Mouse (Mus musculus) spleen, adult 2 months (tissue): ENCODE results near the gene Wdr20. TPM values are rescaled to one million over a fixed set of nuclear protein-coding genes. Genes with fewer than 3 reads are reported as not detected.
A peak's percentile ranks its signal among the peaks of the same experiment; 100 is the strongest.
"Not testable (repeated sequence)": the region's sequence is repeated elsewhere in the genome, so short reads cannot be mapped to it uniquely, and the experiment has no call there.

ENCODE experiments used
- DNase-seq, 2 experiments: peaks; one replicate each; pipeline versions ENCODE4 v3.0.0 to v3.0.0-alpha.2; 2012 to 2021; ENCODE audit warnings: low spot score in 2 of 2, low read depth in 1 of 2
- H3K27ac ChIP-seq: fragments of 200-500 bp; 2 replicates; pipeline ENCODE4 v1.5.1; 2012; ENCODE audit warnings: low read length, inconsistent platforms; ENCODE audit not compliant: insufficient read depth
- H3K27me3 ChIP-seq: fragments of 200-500 bp; 2 replicates; pipeline ENCODE4 v1.6.1; 2012; ENCODE audit warnings: mild to moderate bottlenecking, moderate library complexity, low read length, inconsistent platforms; ENCODE audit not compliant: control insufficient read depth, insufficient read depth
- H3K36me3 ChIP-seq: fragments of 200-500 bp; 2 replicates; pipeline ENCODE4 v1.6.1; 2012; ENCODE audit warnings: mild to moderate bottlenecking, low read length, inconsistent platforms; ENCODE audit not compliant: control insufficient read depth, insufficient read depth
- H3K4me1 ChIP-seq: fragments of 200-500 bp; 2 replicates; pipeline ENCODE4 v1.6.1; 2011; ENCODE audit warnings: inconsistent platforms; ENCODE audit not compliant: control insufficient read depth, insufficient read depth, insufficient read length
- H3K4me3 ChIP-seq: fragments of 200-500 bp; 2 replicates; pipeline ENCODE4 v1.5.1; 2011; ENCODE audit warnings: mild to moderate bottlenecking, inconsistent platforms; ENCODE audit not compliant: insufficient read depth, insufficient read length; ENCODE audit errors: extremely low read depth
- CTCF ChIP-seq: fragments of 200-500 bp; IDR thresholded peaks from 2 replicates; pipeline ENCODE4 v1.5.1; 2011; ENCODE audit warnings: mild to moderate bottlenecking, inconsistent platforms; ENCODE audit not compliant: insufficient read depth, insufficient read length, insufficient replicate concordance; ENCODE audit errors: extremely low read depth
- POLR2A ChIP-seq: fragments of 200-500 bp; IDR thresholded peaks from 2 replicates; pipeline ENCODE4 v1.6.1; 2011; ENCODE audit warnings: low read depth, low read length, inconsistent platforms
- WGBS: fragments of 180-500 bp; shearing (Covaris S2); methylation state at CpG from one replicate; pipeline ENCODE4 v1.1.7; 2018; 5-methylcytosine and 5-hydroxymethylcytosine counted together
- polyA plus RNA-seq: library from polyadenylated mRNA; depleted of rRNA; stranded (reverse); fragments of >200 nt; gene quantifications from 2 replicates; pipeline ENCODE4 v1.2.3, GENCODE M21; 2012

The Wdr20 gene
- polyA plus RNA-seq, 1 experiment: 11.4 TPM

- peak overlapping the region; percentile 73 for H3K27ac ChIP-seq
These were observed 40.8 kb upstream of the Wdr20 start for GRCm38 (mm10) chr12:110696975-110697400.

GRCm38 (mm10) chr12:110697457-110697856, 40.3 kb upstream of the Wdr20 start:
- Histone ChIP-seq H3K36me3 (peaks cover 7% of the 10 kb centered on the region), H3K27me3 (no peaks in the 10 kb centered on the region), H3K4me1 (peaks cover 10% of the 10 kb centered on the region; the same call in 1 of the 2 replicates), H3K4me3 (no peak overlapping the region), H3K27ac (no peak overlapping the region)
- no peak for TF ChIP-seq CTCF
- no peak for TF ChIP-seq POLR2A
- no peak for DNase-seq
- WGBS: 68% methylated on average over 5 of the region's 5 CpGs

More at GRCm38 (mm10) chr12:110696975-110697400, 40.8 kb upstream of the Wdr20 start:
- H3K27me3 ChIP-seq: no peaks in the 10 kb centered on the region
- TF ChIP-seq CTCF (no peak), POLR2A (no peak)
- 52% methylated on average over 9 of the region's 9 CpGs for WGBS
- peaks cover 8% of the 10 kb centered on the region for H3K36me3 ChIP-seq
- peaks cover 10% of the 10 kb centered on the region; the same call in 1 of the 2 replicates for H3K4me1 ChIP-seq
- peak overlapping the region; percentile 61 for H3K4me3 ChIP-seq
- no peak for DNase-seq

- DNase-seq: no peak
- Histone ChIP-seq H3K36me3 (peaks cover 7% of the 10 kb centered on the region), H3K4me3 (no peak overlapping the region), H3K4me1 (peaks cover 10% of the 10 kb centered on the region; the same call in 1 of the 2 replicates), H3K27me3 (no peaks in the 10 kb centered on the region), H3K27ac (no peak overlapping the region)
- no peak for TF ChIP-seq POLR2A
- no peak for TF ChIP-seq CTCF
- WGBS: 65% methylated on average over 1 of the region's 1 CpGs
These were observed 39.7 kb upstream of the Wdr20 start for GRCm38 (mm10) chr12:110698080-110698479.

GRCm38 (mm10) chr12:110698523-110699170, 39.1 kb upstream of the Wdr20 start:
- no peak for TF ChIP-seq CTCF
- no peak for TF ChIP-seq POLR2A
- Histone ChIP-seq H3K4me3 (no peak overlapping the region), H3K27ac (peak overlapping the region; percentile 33; the same call in 1 of the 2 replicates), H3K36me3 (peaks cover 6% of the 10 kb centered on the region), H3K4me1 (peaks cover 10% of the 10 kb centered on the region; the same call in 1 of the 2 replicates), H3K27me3 (no peaks in the 10 kb centered on the region)
- DNase-seq: no peak
- whole genome bisulfite sequencing: 23% methylated on average over 15 of the region's 15 CpGs

GRCm38 (mm10) chr12:110699171-110699547, 38.6 kb upstream of the Wdr20 start:
- Histone ChIP-seq H3K27ac (no peak overlapping the region; the same call in 1 of the 2 replicates), H3K27me3 (no peaks in the 10 kb centered on the region), H3K4me1 (peaks cover 10% of the 10 kb centered on the region; the same call in 1 of the 2 replicates), H3K4me3 (no peak overlapping the region), H3K36me3 (peaks cover 6% of the 10 kb centered on the region)
- TF ChIP-seq POLR2A (no peak), CTCF (no peak)
- WGBS: 36% methylated on average over 2 of the region's 2 CpGs
- no peak for DNase-seq

GRCm38 (mm10) chr12:110700730-110701129, 37.0 kb upstream of the Wdr20 start:
- no peak for DNase-seq
- Histone ChIP-seq H3K4me3 (no peak overlapping the region), H3K27ac (no peak overlapping the region), H3K36me3 (no peaks in the 10 kb centered on the region), H3K27me3 (no peaks in the 10 kb centered on the region), H3K4me1 (peaks cover 8% of the 10 kb centered on the region; the same call in 1 of the 2 replicates)
- 76% methylated on average over 2 of the region's 2 CpGs for WGBS
- TF ChIP-seq CTCF (no peak), POLR2A (no peak)

- peaks cover 11% of the 10 kb centered on the region; the same call in 1 of the 2 replicates for H3K4me1 ChIP-seq
- not testable (repeated sequence) for H3K27ac ChIP-seq
- WGBS: 17% methylated on average over 3 of the region's 3 CpGs
These were observed 36.4 kb upstream of the Wdr20 start for GRCm38 (mm10) chr12:110701363-110701762.

More at GRCm38 (mm10) chr12:110701363-110701762, 36.4 kb upstream of the Wdr20 start:
- H3K36me3 ChIP-seq, H3K4me3 ChIP-seq, DNase-seq, H3K27me3 ChIP-seq: not testable (repeated sequence)
